Mouse (Mus musculus) MEL-GATA-1-ER (cell line): ENCODE measurements around the gene H13.

Source experiments
- DNase-seq: peaks from one replicate; pipeline ENCODE4 v3.0.0-alpha.2; 2012; ENCODE audit warnings: low read depth; ENCODE audit errors: extremely low read depth

H13 gene

DNA sequence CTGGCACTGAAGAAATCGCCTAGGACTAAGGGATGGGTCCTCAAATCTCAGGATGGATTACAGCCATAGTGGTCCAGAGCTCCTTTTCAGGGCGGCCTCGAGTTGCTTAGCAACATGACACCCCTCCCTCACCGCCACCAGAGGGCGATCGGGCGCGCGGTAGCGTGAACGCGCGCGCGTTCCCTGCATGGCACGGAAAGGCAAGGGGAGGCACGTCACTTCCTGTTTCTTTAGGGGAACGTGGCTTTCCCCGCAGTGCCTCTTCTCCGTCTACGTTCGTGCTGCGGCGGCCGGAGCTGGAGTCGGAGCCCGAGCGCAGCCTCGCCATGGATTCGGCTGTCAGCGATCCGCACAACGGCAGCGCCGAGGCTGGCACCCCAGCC, at the start of gene H13:
Gene H13, plus strand, starts transcription at position 206 of the 383 bp plus-strand sequence.
- peak; percentile 82 for DNase-seq

DNA sequence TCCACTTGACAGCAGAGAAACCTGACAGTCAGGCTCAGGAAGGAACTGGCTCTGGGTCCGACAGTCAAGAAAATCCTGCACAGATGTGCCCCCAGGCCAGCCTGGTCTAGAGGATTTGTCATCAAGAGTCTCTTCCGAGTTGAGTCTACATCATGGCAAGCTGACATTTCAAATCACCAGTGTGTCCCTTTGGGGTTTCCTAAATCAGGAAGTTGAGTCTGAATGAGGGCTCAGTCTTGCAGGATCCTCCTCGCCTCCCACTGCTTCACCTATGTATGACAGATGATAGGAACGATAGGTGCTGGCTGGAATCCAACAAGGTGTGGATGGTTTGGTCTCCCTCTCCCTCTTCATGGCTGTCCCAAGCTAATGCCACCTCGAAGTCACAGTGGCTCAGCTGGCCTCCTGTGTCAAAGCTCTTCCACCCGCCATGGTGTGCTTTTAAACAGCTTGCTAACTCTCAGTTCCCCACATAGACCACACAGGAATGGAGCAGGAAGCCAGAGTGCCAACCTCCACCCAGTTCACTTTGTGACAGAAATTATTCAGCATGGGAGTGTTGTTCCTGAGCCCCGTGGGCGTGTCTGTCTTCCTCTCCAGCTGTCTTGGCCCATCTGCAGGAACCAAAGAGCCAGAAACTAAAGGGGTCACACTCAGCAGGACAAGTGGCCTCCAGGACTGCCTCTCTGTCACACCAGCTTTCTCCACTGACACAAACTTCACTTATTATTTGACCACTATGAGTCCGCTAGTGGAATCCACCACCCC, 48.7 kb upstream of the H13 start:
- DNase-seq = no peak

DNA sequence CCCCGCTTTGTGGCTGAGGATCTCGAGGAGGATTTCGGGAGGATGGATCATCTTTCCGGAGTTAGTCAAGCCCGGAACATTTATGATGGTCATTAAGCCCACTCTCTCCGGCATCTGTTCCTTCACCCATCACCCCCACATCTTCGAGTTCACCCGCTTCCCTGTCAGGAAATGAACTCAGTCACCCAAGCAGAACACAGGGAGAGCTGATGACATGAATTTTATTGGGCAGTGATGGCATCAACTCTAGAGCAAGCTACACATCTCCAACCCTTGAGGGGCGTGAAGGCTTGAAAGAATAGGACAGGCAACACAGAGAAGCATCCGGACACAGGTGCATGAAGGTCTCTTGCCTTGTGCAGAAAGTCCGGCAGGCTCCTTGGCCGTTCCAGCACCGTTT, 47.1 kb upstream of the H13 start:
- no peak for DNase-seq

DNA sequence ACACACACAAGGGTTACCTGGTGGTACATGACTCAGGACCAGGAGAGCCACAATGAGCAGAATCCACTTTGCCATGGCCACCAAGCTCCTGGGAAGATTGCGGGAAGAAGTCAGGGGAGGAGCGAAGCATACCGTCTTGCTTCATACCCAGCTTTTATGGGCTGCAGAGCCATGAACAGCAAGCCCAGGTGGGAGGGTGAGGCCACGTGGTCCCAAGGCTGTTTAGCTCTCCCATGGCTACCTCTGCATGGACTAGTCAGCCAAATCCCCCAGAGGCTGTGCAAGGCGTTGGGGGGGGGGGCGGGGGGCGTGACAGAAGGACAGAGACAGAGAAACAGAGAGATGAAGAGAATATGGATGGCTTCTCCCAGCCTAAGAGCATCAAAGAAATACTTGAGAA, 46.3 kb upstream of the H13 start, which contains the start of gene Defb25:
Gene Defb25, minus strand, starts transcription at position 101 of the 400 bp plus-strand sequence.
- DNase-seq = no peak

DNA sequence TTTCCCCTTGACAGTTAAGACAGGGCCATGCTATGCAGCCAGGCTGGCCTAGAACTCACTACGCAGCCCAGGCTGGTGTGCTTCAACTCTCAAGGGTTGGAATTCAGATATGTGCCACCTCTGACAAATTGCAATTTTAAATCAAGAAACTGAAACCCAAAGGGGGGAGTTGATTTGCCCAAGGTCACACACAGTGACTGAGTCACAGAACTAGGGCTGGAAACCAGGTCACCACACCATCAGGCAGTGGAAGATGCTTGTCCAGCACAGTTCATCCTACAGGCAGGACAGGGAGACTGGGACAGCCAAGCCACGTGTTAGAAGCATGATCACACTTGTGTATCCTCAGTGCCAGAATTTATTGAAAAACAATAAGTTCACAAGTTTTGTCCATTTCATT, 44.7 kb upstream of the H13 start:
- DNase-seq = no peak

DNA sequence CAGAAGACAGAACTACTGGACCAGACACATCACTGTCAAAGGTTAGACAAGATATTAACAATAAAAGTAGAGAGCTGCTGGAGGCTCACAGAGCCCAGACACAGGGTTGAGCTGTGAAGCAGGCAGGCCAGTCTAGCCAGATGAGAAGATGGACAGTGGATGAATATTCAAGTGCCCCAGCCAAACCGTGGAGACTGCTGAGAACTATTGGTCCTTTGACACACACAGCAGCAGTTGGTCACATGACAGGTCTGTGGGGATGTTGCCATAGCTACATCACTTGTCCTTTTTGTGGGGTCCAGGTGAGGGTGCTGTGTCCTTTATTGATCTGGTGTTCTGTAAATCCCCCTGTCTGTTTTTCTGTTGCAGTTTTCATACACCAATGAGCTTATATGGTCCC, 44.0 kb upstream of the H13 start:
- no peak for DNase-seq

DNA sequence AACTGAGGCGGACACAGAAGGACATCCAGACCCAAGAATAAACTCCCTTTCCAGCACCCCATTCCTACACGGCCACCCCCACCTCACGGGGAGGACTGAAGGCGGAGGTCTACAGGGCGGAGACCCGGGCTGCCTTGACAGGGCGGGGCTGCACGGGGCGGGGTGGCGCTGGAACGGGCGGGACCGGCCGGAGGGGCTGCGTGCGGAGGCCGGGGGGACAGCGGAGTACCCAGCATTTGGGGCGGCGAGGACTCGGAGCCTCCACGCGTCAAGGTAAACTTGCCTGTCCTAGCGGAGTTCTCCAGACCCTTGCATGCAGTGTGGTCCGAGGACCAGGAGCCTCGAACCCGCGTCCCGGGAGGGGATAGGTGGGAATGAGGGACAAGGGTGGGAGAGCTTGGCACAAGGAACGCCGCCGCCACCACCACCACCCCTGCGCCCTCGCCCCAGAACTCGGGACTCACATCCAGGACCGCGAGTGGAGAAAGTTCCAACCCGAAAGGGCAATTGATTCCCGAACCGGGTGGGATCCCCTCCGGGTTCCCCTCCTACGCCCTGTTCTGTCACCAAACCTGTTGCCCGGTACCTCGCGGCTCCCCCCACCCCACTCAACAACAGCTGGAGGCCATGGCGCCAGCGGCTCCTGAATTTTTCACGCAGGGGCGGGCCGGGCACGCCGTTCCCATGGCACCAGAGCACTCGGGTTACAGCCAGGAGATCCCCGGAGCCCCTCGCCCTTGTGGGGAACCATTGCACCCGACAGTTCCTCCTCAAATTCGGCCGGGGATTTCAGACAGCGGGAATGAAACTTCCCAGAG, 42.3 kb upstream of the H13 start, which contains the start of gene Rem1:
Gene Rem1, plus strand, starts transcription at position 178 of the 818 bp plus-strand sequence.
- no peak for DNase-seq

DNA sequence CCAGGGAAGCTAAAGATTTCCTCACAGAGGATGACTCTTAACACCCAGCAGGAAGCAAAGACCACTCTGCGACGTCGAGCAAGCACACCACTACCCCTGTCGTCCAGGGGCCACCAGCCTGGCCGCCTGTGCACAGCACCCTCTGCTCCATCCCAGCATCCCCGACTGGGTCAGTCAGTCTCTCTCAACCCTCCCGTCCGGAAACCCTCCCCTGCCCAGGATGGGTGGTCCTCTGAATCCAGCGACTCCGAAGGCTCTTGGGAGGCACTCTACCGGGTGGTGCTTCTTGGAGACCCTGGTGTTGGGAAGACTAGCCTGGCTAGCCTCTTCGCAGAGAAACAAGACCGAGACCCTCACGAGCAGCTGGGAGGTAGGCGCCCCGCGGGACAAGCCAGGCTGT, 41.2 kb upstream of the H13 start:
- no peak for DNase-seq

DNA sequence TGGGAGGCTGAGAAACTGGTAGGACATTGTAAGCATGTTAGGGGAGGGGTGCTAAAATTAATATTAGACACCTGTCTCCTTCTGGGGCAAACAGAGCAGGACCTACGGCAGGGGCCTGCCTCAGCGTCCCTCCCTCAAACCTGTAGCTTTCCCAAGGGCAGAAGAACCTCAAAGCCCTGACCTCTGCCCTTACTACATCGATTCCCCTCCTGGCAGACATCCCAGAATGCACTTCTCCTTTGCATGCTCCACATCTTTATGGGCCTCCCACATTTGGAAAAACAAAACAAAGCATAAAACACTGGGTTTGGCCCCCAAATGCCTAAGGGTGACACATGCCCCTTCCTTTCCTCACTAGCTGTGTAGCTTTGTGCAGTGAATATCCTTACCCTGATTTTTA, 40.0 kb upstream of the H13 start:
- DNase-seq = no peak

DNA sequence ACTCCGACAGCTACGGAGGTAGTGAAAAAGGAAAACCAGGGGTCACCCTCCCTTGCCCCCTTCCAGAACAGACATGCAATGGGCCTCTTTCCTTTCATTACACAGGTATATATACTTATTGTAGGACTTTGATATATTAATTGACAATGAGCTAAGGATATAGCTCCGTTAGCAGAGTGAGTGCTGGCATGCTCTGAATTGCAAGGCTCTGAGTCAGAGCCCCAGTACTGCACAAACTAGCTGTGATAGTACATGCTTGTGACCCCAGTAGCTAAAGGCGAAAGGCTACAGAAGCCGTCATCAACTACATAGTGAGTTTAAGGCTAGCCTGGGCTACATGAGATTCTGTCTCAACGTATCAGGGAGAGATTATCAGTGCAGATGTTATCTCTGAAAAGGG, 39.4 kb upstream of the H13 start:
- no peak for DNase-seq

DNA sequence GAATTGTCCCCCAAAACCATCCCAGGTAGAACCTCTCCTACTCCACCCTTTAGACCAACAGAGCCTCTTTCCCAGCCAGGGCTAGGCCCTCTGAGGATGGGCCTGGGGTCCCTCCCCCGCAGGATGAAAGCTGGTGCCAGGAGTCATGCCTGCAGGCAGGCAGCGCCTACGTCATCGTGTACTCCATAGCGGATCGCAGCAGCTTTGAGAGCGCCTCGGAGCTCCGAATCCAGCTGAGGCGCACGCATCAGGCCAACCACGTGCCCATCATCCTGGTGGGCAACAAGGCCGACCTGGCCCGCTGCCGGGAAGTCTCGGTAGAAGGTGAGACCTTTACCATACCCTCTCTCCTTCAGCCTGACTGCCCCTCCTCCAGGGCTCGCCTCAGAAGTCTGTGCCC, 35.9 kb upstream of the H13 start:
- DNase-seq = no peak

DNA sequence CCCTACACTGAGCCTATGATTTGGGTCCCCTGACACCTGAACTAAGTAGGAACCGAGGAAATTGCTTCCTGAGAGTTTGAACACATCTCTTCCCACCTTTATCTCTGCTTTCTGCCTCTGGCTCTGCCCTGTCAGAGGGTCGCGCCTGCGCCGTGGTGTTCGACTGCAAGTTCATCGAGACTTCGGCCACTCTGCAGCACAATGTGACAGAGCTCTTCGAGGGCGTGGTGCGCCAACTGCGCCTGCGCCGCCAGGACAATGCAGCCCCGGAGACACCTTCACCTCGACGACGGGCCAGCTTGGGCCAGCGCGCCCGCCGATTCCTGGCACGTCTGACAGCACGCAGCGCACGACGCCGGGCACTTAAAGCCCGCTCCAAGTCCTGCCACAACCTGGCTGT, 35.0 kb upstream of the H13 start:
- DNase-seq = no peak

DNA sequence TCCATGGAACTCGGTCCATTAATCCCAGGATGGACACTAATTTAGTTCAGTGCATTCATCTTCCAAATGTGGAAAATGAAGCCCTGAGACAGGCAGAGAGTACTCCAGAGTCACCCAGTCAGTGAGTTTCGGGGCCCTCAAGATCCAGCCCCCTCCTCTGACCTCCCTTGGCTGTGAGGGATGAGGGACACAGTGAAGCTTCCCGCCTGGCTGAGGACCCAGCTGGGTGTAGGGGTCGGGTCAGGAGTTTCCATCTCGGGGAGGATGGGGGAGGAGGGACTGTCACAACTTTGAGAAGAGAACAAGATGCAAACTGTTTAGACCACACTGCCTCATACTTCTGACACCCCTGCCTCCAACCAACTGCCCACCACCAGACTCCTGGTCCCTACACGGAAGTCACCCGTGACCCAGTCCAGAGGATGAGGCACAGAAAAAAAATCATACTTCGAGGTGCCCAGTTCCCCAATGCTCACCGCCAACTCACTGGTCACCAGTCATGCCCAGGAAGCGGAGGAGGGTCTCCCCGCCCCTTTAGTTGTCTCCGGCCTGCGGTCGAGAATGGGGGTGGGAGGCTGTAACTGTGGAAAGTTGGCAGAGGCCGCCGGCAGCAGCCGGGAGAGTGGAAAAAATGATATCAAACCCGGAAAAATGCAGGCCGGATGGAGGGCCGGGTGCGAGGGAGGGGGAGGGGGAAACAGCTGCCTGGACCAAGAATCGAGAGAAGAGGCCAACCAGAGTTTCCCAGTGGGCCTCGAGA, 32.8 kb upstream of the H13 start:
- no peak for DNase-seq

DNA sequence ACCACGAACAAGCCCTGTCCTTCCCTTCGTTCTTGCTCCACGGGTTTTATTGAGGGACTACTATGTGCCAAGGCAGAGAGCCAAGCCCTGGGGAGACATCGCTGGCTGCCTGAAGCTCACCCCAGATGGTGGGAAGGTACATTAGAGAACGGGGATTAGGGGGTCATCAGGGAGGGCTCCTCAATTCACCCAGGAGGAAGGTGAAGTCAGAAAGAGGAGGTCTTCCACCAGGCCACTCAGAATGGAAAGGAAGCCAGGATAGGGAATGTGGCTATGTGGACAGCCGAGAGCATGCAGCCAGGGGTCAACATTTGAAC, 32.3 kb upstream of the H13 start:
- no peak for DNase-seq

DNA sequence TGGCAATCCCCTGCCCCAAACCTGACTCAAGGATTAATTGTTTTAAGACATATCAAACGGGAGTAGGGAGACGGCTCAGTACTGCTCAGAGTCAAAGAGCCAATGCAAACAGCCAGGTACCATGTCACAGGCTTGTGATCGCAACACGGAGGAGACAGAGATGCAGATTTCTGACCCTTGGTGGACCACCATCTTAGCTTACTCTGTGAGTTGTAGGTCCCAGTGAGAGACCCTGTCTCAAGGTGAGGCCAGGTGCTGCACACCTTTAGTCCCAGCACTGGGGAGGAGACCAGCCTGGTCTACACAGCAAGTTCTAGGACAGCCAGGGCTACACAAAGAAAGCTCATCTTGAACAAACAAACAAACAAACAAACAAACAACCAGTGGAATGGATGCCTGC, 31.9 kb upstream of the H13 start:
- DNase-seq = no peak

DNA sequence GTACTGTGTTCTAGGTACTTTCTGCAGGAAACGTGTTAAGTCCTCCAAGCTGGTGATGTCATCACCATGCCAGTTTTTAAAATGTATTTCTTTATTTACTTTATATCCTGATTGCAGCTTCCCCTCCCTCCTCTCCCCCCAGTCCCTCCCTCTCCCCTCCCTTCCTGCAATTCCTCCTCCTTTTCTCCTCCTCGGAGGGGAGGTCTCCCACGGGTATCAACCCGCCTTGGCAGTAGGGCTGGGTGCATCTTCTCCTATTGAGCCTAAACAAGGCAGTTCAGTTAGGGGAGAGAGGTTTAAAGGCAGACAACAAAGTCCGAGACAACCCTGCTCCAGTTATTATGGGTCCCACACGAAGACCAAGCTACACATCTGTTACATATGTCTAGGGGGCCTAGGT, 30.4 kb upstream of the H13 start:
- no peak for DNase-seq

DNA sequence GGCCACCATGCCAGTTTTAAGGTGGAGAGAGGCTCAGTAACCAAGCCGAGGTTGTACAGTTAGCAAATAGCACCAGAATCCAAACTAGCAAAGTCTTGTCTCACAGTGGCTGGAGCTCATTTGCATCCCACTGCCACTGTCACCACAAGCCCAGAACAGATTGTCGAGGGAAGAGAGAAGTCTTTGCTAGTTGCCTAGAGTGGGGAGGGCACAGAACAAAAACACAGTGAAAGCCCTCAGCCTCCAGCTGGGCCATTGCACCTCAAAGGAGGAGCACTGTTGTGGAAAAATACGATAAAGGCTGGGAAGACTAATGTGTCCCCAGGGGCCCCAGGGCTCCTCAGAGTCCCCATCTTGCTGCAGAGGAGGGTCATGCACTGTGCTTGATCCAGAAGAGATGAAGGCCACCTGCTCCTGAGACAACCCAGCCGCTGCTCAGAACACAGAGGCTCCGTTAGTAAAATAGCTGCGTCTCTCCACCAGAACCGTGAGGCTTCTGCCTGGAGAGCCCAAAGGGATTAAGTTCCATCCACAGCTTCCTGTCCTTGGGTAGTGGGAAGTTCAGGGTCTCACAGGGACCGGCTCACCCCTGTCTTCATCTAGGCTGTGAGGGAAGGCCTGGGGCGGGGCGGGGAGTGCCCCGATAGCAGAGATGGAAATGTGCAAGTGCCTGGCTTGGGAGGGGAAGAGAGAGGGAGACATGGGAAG, 29.7 kb upstream of the H13 start:
- DNase-seq = no peak

DNA sequence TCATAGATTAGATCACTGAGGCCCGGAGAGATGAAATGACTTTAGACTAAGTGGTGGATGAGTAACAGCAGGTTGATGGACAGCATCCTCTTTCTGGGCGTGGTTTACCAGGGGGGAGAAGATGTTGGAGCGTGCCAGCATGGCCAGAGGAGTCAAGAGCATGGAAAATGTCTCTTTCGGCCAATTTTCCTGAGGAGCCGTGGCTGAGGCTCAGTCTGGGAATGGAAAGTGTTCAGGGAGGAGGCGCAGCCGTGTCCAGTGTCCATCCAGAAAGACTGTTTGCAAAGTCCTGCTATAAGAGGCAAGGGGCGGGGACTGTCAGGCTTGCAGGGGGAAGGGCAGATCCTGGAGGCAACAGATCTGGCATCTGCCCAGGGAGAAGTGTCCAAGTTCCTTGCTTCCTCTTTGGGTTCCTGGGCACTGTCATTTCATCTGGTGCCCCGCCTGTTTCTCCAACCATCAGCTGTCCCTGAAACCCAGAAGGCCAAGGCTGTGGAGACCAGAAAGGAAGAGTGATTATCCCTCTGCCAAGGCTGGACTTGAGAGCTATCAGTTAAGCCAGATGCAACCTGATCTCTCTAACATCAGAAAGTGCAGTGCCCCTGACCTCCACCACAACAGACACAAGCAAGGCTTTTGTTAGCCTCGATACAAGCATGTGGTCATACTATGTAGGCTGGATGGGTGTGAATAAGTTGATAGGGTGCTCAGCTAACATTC, 16.2 kb upstream of the H13 start:
- DNase-seq = peak; percentile 13

DNA sequence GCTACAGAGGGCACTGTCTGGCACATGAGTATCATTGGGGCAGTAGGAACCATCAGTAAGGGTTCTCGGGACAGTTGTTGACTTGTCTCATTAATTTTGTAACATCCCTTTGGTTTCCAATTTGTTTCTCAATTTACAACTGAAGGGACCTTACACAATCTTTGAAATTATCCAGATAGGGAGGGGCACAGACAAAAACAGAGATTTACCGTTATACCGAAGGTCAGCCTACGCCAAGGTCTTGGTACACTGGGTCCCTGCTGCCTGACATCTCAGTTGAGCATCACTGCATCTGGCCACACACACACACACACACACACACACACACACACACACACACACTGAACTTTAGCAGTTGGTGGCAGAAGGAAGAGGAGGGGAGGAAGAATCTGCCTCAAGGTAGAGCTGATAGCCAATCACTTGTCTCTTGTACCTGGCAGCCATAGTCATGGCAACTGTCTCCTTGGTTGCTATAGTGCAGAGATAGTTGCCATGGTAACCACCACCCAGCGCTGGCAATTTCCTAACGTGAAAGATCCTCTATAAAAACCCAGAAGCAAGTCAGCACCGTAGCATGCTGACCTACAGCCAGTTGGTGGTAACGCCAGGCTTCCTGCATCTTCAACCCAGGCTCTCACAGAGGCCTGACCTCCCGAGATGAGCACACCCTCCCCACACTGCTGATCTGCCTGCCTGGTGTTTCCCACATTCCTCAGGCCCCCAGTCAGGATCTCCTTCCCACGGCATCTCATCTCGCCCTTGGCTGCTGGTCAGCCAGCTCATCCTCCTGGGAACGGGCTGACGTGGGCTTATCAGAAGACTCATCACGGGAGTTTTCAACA, 15.2 kb upstream of the H13 start:
- DNase-seq = peak; percentile 23

DNA sequence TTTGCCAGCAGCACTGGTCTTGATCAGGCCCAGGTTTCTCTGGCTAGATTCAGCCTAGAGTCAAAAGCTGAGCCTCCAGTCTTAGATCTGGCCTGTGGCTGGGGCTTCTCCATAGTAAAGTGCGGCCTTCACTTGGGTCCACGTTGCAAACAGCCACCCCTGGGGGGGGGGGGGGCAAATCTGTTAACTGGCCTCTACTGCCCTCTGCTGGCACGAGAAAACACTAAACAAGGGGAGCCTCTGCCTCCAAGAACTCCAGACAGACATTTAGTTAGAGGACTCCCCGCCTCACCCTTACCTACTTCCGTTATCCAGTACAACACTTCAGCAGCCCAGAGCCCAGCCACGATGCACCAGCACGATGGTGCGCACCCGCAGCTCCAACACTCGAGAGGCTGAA, 11.9 kb upstream of the H13 start:
- DNase-seq = no peak
